Mouse (Mus musculus): ENCODE data around the gene Kcnk4.

DNA sequence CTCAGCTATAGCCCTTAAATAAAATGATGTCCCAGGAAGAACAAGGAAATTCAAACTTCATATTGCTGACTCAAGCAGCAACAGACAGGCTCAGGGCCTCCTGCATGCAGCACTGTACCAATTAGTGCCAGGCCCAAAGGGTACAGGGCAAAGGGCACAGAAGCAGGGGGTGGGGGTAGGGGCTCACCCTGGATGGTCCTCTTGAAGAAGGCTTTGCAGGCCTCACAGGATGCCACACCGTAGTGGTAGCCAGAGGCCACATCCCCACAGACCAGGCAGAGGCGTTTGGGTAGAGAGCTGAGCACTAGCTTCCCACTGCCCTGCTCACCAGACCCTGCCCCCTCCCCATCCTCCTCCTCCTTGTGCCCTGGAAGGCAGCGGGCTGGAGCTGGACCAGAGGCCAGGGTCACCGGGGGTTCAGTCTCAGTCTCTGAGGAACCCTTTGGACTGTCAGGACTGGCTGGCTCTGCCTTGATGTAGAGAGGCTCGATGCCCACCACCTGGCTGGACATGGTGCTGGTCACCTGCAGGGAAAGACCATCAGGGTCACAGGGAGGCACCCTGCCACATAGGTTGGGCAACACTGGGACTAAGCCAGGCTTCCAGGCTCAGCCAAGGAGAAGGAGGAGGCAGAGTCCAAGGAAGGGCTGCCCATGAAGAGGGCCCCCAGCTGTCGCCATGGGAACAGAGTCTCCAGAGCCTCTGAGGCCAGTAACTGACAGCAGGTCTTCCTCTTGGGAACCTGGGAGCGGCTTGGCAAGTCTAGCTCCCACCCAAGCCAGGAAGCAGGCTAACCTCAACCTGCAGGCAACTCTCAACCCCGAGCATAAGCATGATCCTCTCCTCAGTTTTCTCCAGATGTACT lies 14.2 kb downstream of the Kcnk4 start:
- TF ChIP-seq POLR2A (IDR thresholded peaks at IDR 0.05; ENCODE audit: borderline replicate concordance, extremely low read depth, insufficient read depth, insufficient read length, poor library complexity, severe bottlenecking), result no peak
- TF ChIP-seq CTCF (IDR thresholded peaks at IDR 0.05; ENCODE audit: borderline replicate concordance, extremely low read depth, insufficient read depth, insufficient read length), result no peak
